Mouse (Mus musculus) heart, postnatal 0 days (tissue): Measurements from ENCODE around the gene Gm29427.

Experiments
- CTCF ChIP-seq: IDR thresholded peaks from 2 replicates; pipeline ENCODE4 v1.5.1; 2016; ENCODE audit warnings: antibody characterized with exemption, control low read depth, low read depth
- EP300 ChIP-seq: IDR thresholded peaks from 2 replicates; pipeline ENCODE4 v1.6.1; 2016; ENCODE audit warnings: antibody characterized with exemption, low read depth

- TF ChIP-seq CTCF: no peak
- no peak for TF ChIP-seq EP300
These were observed 17.4 kb upstream of the Gm29427 start for GRCm38 (mm10) chr1:130732706-130733658.
